Mouse (Mus musculus): ENCODE data around the gene Iqcn. TPM values are rescaled to one million over a fixed set of nuclear protein-coding genes. Genes with fewer than 3 reads are reported as not detected.

The Iqcn gene
- total and polyA plus RNA-seq, 2 experiments from 2014 or later, result not detected

- no peaks in the 10 kb centered on the region for H3K27me3 ChIP-seq (ENCODE audit: control insufficient read depth, insufficient read depth, low read length)
- TF ChIP-seq EP300 (IDR thresholded peaks at IDR 0.05; ENCODE audit: low read depth) (no peak), CTCF (IDR thresholded peaks at IDR 0.05; ENCODE audit: low read depth) (no peak)
- peak overlapping the region; percentile 100 for H3K9ac ChIP-seq (replicated peaks; ENCODE audit: low read depth, low read length)
- peak overlapping the region; percentile 93 for H3K4me3 ChIP-seq (ENCODE audit: low read depth, low read length)
- no peaks in the 10 kb centered on the region for H3K9me3 ChIP-seq (replicated peaks; ENCODE audit: control insufficient read depth, low read length)
- no peaks in the 10 kb centered on the region for H3K36me3 ChIP-seq (replicated peaks; ENCODE audit: control insufficient read depth, insufficient read depth, low read length)
- ATAC-seq (ENCODE audit: insufficient read depth, low read depth) (no peak), DNase-seq (ENCODE audit: low spot score) (no peak)
- peak overlapping the region; percentile 70 for H3K4me2 ChIP-seq (ENCODE audit: low read depth, low read length)
- peaks cover 33% of the 10 kb centered on the region for H3K4me1 ChIP-seq (ENCODE audit: control insufficient read depth, insufficient read depth)
- H3K27ac ChIP-seq (ENCODE audit: low read depth), result no peak overlapping the region
- 48% methylated on average over 10 of the region's 10 CpGs for WGBS
Measured at GRCm38 (mm10) chr8:70701048-70701981, 1.9 kb upstream of the Iqcn start.

GRCm38 (mm10) chr8:70701982-70702841, 1.0 kb upstream of the Iqcn start:
- Histone ChIP-seq H3K9me3 (replicated peaks; ENCODE audit: control insufficient read depth, low read length) (no peaks in the 10 kb centered on the region), H3K9ac (replicated peaks; ENCODE audit: low read depth, low read length) (no peak overlapping the region), H3K4me3 (ENCODE audit: low read depth, low read length) (no peak overlapping the region), H3K27me3 (ENCODE audit: control insufficient read depth, insufficient read depth, low read length) (no peaks in the 10 kb centered on the region), H3K4me1 (ENCODE audit: control insufficient read depth, insufficient read depth) (peaks cover 24% of the 10 kb centered on the region), H3K36me3 (replicated peaks; ENCODE audit: control insufficient read depth, insufficient read depth, low read length) (no peaks in the 10 kb centered on the region), H3K4me2 (ENCODE audit: low read depth, low read length) (no peak overlapping the region), H3K27ac (ENCODE audit: low read depth) (peak overlapping the region; percentile 27; the same call in 1 of the 2 replicates)
- TF ChIP-seq CTCF (IDR thresholded peaks at IDR 0.05; ENCODE audit: low read depth), result no peak
- no peak for TF ChIP-seq EP300 (IDR thresholded peaks at IDR 0.05; ENCODE audit: low read depth)
- DNase-seq (ENCODE audit: low spot score) (no peak), ATAC-seq (ENCODE audit: insufficient read depth, low read depth) (no peak)
- 68% methylated on average over 2 of the region's 2 CpGs for WGBS

- ATAC-seq (ENCODE audit: insufficient read depth, low read depth) (no peak), DNase-seq (ENCODE audit: low spot score) (no peak)
- 52% methylated on average over 3 of the region's 3 CpGs for WGBS
- Histone ChIP-seq H3K4me2 (ENCODE audit: low read depth, low read length) (no peak overlapping the region), H3K27me3 (ENCODE audit: control insufficient read depth, insufficient read depth, low read length) (no peaks in the 10 kb centered on the region), H3K27ac (ENCODE audit: low read depth) (0 out of 2 replicates have a peak overlapping the region, but pooled peaks have one; percentile 27), H3K9me3 (replicated peaks; ENCODE audit: control insufficient read depth, low read length) (no peaks in the 10 kb centered on the region), H3K36me3 (replicated peaks; ENCODE audit: control insufficient read depth, insufficient read depth, low read length) (no peaks in the 10 kb centered on the region), H3K4me1 (ENCODE audit: control insufficient read depth, insufficient read depth) (peaks cover 18% of the 10 kb centered on the region), H3K9ac (replicated peaks; ENCODE audit: low read depth, low read length) (no peak overlapping the region), H3K4me3 (ENCODE audit: low read depth, low read length) (no peak overlapping the region)
- TF ChIP-seq CTCF (IDR thresholded peaks at IDR 0.05; ENCODE audit: low read depth) (no peak), EP300 (IDR thresholded peaks at IDR 0.05; ENCODE audit: low read depth) (no peak)
Measured at GRCm38 (mm10) chr8:70702842-70703182, 445 bp upstream of the Iqcn start.

GRCm38 (mm10) chr8:70708281-70708680, 5.0 kb downstream of the Iqcn start:
- Histone ChIP-seq H3K4me3 (ENCODE audit: low read depth, low read length) (no peak overlapping the region), H3K27me3 (ENCODE audit: control insufficient read depth, insufficient read depth, low read length) (no peaks in the 10 kb centered on the region), H3K36me3 (replicated peaks; ENCODE audit: control insufficient read depth, insufficient read depth, low read length) (no peaks in the 10 kb centered on the region), H3K27ac (ENCODE audit: low read depth) (no peak overlapping the region), H3K9ac (replicated peaks; ENCODE audit: low read depth, low read length) (no peak overlapping the region), H3K4me1 (ENCODE audit: control insufficient read depth, insufficient read depth) (no peaks in the 10 kb centered on the region), H3K9me3 (replicated peaks; ENCODE audit: control insufficient read depth, low read length) (no peaks in the 10 kb centered on the region), H3K4me2 (ENCODE audit: low read depth, low read length) (no peak overlapping the region)
- TF ChIP-seq EP300 (IDR thresholded peaks at IDR 0.05; ENCODE audit: low read depth) (no peak), CTCF (IDR thresholded peaks at IDR 0.05; ENCODE audit: low read depth) (no peak)
- DNase-seq (ENCODE audit: low spot score), result no peak
- 83% methylated on average over 14 of the region's 14 CpGs for WGBS
- no peak for ATAC-seq (ENCODE audit: insufficient read depth, low read depth)

- no peaks in the 10 kb centered on the region for H3K36me3 ChIP-seq (replicated peaks; ENCODE audit: control insufficient read depth, insufficient read depth, low read length)
- H3K27me3 ChIP-seq (ENCODE audit: control insufficient read depth, insufficient read depth, low read length), result no peaks in the 10 kb centered on the region
- WGBS, result 92% methylated on average over 9 of the region's 9 CpGs
- H3K4me3 ChIP-seq (ENCODE audit: low read depth, low read length), result no peak overlapping the region
- ATAC-seq (ENCODE audit: insufficient read depth, low read depth) (no peak), DNase-seq (ENCODE audit: low spot score) (no peak)
- no peak overlapping the region for H3K4me2 ChIP-seq (ENCODE audit: low read depth, low read length)
- H3K9me3 ChIP-seq (replicated peaks; ENCODE audit: control insufficient read depth, low read length), result no peaks in the 10 kb centered on the region
- no peak overlapping the region for H3K27ac ChIP-seq (ENCODE audit: low read depth)
- no peak overlapping the region for H3K9ac ChIP-seq (replicated peaks; ENCODE audit: low read depth, low read length)
- H3K4me1 ChIP-seq (ENCODE audit: control insufficient read depth, insufficient read depth), result no peaks in the 10 kb centered on the region
- TF ChIP-seq EP300 (IDR thresholded peaks at IDR 0.05; ENCODE audit: low read depth), result no peak
- no peak for TF ChIP-seq CTCF (IDR thresholded peaks at IDR 0.05; ENCODE audit: low read depth)
Measured at GRCm38 (mm10) chr8:70709794-70710193, 6.5 kb downstream of the Iqcn start.
